Mouse (Mus musculus) right cerebral cortex, postnatal 14 days (tissue): ENCODE results near the gene Ptgfrn.

ENCODE experiments used
- DNase-seq: peaks from one replicate; pipeline ENCODE4 v3.0.0; 2022

Ptgfrn gene

GRCm38 (mm10) chr3:100997785-100998570 is 112.1 kb downstream of the Ptgfrn start:
- no peak for DNase-seq

GRCm38 (mm10) chr3:100994252-100994651 is 115.8 kb downstream of the Ptgfrn start:
- DNase-seq, result no peak

- DNase-seq, result no peak
These were observed 116.4 kb downstream of the Ptgfrn start for GRCm38 (mm10) chr3:100993718-100994117.

GRCm38 (mm10) chr3:100993158-100993557 is 116.9 kb downstream of the Ptgfrn start:
- DNase-seq, result no peak
